Mouse (Mus musculus): ENCODE results near the gene Lamtor5.

Gene Lamtor5

GRCm38 (mm10) chr3:107278479-107279269, at the start of gene Lamtor5:
Gene Lamtor5 (plus strand): TSS chr3:107278858.
- peak; percentile 92 for DNase-seq

- DNase-seq = no peak
Observed at GRCm38 (mm10) chr3:107229221-107229620, 49.4 kb upstream of the Lamtor5 start.

DNA sequence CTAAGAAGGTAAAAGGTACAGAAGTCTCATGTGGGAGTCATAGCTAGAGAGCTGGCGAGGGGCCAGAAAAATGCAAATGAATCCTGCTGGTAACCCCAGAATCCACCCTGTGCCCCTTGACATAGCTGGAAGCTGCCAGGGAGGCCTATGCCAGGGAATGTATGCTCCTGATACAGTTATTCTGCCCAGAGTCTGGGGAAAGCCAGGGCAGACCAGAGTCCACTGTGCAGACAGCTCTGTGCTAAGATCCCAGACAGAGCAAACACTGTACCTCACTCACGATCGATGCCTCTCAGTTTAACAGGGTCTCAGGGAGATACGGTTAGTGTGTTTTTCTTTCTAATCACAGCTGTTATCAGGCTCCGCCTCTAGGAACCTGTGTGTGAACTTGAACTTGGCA, 48.8 kb upstream of the Lamtor5 start:
- DNase-seq = no peak

- no peak for DNase-seq
Observed at GRCm38 (mm10) chr3:107230527-107230926, 48.1 kb upstream of the Lamtor5 start, which contains the start of gene A630076J17Rik. Gene A630076J17Rik (plus strand): TSS chr3:107230614.

- no peak for DNase-seq
Observed at GRCm38 (mm10) chr3:107231202-107231601, 47.5 kb upstream of the Lamtor5 start.

- peak; percentile 86 for DNase-seq
Observed at GRCm38 (mm10) chr3:107233351-107233813, 45.3 kb upstream of the Lamtor5 start.

DNA sequence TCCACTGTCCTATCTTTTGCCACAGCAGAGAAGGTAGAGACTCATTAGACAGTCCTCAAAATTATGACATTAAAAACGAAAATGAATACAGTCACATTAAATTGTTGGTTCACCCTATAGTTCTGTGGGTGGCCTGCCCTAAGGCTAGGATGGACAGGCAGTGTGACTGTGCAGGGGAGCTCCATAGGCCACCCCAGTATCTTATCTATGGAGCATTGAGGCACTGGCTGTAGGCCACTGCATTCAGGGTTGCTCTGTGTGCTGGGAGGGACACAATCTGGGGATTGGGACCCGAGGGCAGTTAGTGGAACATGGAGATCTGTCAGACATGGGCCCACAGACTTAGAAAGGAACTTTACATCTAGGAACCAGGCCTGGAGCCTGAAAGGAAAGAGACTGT, 44.7 kb upstream of the Lamtor5 start:
- no peak for DNase-seq

DNA sequence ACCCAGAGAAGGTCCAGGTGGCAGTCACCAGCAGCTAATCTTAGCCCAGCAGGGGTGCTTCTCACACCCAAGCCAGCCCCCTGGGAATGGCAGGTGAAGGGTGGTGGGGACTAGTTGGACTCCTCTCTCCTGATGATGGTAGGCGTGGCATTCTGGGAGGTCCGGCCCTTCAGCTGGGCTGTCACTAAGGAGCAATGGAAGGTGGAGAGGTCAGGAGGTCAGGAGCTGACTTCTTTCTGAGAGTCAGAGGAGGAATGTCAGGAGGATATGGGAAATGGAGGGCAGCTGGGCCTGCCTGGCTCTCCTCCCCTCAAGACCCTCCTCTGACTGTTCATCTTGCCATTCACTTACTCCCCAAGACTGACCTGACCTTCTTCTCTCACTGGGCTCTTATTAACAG, 40.6 kb upstream of the Lamtor5 start:
- DNase-seq = no peak

DNA sequence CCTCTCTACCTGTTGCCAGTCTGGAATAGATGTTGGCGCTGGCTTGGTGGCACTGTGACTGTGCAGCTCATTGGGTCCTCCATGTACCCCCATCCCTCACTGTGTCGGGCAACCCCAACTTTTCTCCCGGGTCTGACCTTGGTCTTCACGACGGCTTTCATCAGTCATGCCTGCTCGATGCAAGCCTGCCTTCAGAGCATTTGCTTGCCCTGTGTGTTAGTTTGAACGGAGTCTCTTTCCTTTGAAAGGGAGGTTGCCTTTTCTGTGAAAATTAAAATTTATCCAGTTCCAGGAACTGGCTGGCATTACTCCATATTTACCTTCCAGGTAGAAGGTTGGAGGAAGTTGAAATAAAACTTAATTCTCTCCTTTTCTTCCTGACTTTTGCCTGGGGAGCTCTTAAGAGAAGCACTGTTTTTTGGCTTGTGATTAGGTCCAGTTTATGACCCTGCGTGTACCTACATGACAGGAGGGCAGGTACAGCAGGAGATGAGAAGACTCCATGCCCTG, 40.1 kb upstream of the Lamtor5 start:
- DNase-seq = no peak

- no peak for DNase-seq
Observed at GRCm38 (mm10) chr3:107239607-107240006, 39.1 kb upstream of the Lamtor5 start, which contains the start of gene Prok1. Gene Prok1 (minus strand): TSS chr3:107239707.

DNA sequence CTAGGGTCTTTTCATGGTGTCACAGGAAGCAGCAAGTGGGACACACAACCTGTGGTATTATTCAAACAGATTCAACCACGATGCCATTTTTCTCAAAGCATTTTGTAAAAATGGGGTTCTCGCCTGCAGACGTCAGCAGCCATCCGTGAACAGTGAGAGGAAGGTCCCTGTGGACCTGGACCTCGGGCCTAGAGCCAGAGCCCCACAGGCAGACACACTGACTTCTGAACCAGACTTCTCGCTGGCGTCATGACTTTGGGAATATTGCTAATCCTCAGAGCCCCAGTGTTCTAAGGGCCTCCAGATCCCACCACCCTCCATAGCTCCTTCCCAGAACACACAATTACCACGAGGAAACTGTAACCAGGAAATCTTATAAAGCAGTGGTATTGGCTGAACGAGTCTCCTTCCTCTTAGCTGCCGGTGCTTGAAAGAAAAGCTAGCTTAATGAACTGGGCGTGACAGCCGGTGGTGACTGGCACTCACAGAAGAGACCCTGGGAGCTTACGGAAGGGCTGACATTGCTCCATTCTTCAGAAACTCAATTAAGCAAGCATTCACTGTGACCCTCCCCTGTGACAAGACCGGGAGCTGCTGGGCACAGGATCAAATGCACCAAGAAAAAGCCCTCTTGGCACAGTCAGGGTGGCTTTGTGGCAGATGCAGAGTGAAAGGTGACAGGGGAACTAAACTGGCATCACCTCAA, 37.1 kb upstream of the Lamtor5 start:
- no peak for DNase-seq

- no peak for DNase-seq
Observed at GRCm38 (mm10) chr3:107246876-107247275, 31.8 kb upstream of the Lamtor5 start.

GRCm38 (mm10) chr3:107249042-107249441, 29.6 kb upstream of the Lamtor5 start:
- no peak for DNase-seq

DNA sequence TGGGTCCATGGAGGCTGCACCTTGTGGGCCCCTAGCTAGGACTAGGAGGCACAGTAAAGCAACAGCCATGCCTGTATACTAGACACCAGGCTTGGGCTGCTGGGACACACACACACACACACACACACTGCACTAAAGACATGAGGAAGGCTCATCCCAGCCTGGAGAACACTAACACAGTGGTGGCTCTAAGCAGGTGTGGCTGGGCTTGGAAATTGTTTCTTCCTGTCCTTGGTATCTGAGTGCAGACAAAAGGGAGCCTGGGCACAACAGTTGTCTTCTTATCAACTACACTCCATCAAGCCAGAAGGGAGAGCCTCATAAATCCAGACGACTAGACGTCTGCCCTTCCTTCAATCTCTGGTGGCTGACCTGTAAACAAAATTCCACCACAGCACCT, 28.3 kb upstream of the Lamtor5 start:
- no peak for DNase-seq

DNA sequence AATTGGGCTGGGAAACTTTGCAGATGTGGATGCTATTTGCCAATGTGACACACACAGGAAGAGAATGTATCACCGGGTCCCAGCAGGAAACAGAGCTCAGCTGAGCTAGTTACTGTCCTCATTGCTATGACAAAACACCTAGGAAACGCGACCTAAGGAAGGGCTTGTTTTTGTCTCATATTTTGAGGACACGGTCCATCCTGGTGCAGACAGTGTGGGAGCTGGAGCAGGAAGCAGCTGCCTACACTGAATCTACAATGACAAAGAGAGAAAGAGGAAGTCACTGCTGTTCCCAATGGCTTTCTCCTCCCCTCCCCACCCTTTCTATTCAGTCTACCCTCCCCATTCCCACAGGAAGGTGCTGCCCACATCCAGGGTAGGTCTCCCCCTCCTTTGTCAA, 26.6 kb upstream of the Lamtor5 start:
- DNase-seq = no peak

GRCm38 (mm10) chr3:107253925-107254324, 24.7 kb upstream of the Lamtor5 start:
- no peak for DNase-seq

DNA sequence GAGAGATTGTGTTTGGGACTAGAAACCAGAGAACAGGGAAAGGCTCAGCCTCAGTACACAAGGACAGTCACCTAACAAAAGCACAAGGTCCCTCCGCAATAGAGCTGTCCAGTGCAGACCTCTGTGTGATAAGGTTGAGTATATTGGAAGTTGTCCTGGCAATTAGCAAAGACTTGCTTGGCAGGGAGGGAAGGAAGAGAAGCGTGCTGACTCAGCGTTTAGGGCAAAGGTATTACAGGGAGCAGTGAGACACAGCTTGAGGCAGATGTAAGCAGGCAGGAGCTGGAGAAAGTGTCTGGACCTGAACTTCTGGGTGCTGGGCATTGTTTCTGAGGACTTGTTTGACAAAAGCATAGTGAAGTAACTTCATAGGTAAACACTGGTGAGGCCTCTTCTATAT, 22.7 kb upstream of the Lamtor5 start:
- no peak for DNase-seq

DNA sequence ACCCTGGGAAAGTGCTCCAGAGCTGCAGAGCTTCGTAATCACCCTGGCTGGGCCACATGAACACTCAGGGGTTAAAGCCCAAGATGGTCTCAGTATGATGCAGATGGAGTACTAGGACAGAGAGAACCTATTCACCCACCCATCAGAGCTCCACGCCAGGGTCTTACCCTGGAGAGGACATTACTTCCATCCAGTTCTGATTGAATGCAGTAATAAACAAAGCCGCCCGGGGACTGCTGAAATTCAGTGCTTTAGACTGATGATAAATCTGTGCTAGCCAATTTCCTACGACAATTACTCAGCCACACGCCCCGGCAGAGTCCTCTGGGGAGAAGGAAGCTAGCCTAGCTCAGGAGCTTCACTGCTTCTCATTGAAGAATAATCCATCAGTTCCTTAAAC, 21.9 kb upstream of the Lamtor5 start:
- no peak for DNase-seq

DNA sequence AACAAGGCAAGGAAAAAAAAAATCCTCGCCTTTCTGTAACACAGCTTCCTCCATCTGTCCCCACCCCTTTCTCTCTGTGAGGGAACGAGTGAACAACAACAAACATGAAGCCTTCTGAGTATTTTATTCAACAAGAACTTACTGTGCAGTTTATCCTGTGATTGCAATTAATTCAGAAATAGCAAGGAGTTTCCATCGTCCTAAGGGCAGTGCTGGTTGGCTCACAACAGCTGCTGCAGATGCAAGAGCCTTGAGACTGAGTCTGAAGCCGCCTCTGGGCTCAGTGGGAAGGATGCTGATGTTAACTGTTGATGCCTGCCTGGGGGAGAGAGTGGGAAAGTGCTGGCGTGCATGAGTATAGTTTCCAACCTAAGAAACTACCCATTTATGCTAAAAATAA, 20.7 kb upstream of the Lamtor5 start:
- DNase-seq = no peak

DNA sequence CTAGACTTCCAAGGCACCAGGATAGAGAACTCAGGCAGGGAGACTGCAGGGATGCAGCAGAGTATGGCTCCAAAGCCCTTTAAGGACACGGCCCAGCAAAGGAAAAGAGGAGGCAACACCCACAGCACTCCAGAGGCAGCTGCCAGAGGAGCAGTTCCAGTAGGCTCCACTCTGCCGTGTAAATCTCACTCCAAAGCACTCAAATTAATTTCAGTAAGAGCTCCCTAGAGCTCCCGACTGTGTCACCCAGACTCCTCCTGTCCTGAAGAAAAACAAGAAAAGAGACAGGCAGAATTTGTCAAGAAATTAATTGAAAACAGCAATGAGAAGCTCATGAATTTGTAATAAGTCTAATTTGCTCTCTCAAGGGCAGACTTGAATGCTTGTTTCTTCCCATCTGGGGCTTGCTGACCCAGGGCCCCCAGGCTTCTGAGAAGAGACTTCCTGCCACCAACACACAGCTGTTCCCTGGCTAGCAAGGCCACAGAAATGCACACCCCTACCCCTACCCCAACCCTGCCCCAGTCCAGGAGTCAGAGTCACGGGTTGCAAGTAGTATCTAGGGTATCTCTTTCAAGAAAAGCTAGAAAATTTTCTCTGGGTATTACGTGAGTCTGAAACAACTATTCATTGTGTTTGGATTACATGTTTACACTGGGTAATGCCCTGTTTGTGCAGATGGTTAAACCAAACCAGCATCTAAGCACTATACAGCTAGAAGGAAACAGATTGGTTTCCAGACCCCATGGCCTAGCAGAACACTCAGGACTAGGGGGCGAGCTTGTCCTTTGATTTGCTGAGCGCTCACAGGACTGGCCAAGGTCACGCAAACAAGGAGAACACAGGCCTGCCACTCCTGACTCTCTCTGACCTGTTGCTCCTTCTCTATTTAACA, 17.5 kb upstream of the Lamtor5 start:
- DNase-seq = peak; percentile 16

DNA sequence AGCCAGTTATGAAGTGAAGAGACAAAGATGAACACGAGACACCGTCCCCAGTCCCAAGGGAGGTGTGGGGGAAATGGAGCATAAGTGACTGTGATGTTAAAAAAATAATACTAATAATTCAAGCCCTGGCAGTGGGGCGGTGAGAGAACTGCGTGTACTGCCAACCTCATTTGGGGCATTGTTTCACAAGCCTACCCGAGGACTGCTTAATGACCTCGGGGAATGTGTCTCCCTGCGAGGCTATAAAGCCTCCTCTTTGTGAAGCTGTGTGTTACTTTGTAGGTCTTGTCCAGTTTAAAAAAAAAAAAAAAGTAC, 16.9 kb upstream of the Lamtor5 start:
- no peak for DNase-seq

DNA sequence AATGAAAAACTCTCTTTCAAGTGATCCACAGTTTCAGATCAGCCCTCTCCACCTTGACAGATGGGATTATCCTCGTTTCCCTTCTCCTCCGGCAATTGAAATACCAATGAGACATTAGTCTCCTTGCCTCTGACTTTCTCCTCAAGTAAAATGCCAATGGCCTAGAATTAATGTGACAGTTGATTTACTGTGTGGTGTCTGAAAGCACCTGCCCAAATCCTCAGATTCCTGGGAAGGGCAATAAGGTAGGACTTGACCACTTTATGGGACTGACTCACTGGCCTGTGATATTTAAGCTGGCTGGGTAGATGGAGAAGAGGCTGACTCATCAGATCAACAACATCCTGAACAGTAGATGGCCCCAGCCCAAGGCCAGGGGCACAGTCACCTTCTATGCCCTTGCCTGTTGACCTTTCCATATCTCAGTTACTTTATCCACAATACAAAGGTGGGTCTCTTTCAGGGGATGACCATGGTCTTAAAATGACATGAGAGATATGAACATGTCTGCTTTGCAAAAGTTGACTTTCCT, 11.8 kb upstream of the Lamtor5 start:
- DNase-seq = no peak

GRCm38 (mm10) chr3:107272433-107272832, 6.2 kb upstream of the Lamtor5 start:
- DNase-seq = no peak

Measured in right cerebral cortex, postnatal 25 days (tissue).